Mouse (Mus musculus) left cerebral cortex, postnatal 25 days (tissue): ENCODE results near the gene Hcn4. TPM values are rescaled to one million over a fixed set of nuclear protein-coding genes. Genes with fewer than 3 reads are reported as not detected.

ENCODE experiments used
- DNase-seq, 2 experiments: peaks; one replicate each; pipeline ENCODE4 v3.0.0; 2022; ENCODE audit warnings: low spot score in 2 of 2, mixed read lengths in 1 of 2
- intact Hi-C: fragments of 180-260 bp; cut with DNase I; formaldehyde crosslinking; loops from one replicate; pipeline ENCODE4 v1.15.1; 2025
- total RNA-seq, 2 experiments: library from RNA; stranded (reverse); gene quantifications; 2 replicates each; pipeline ENCODE4 v1.2.3; 2021

Hcn4 gene
- total RNA-seq, 2 experiments from 2014 or later = 7.2 to 7.8 TPM

GRCm38 (mm10) chr9:58902869-58903585 lies 79.8 kb downstream of the Hcn4 start:
- intact Hi-C loops = loop anchor here (5.0 kb wide), 2 partner anchors 369 to 389 kb away; partner anchors contain the start of gene Adpgk
- DNase-seq = peak; percentile 50 to 59

Other genes with a start within 250 kb of the Hcn4 start
- 1,000 to 10,000 TPM; 1,057 to 1,077 TPM for gene Nptn, start 241.2 kb upstream of the Hcn4 start, total RNA-seq
- not detected for gene Rec114, start 79.4 kb upstream of the Hcn4 start, total RNA-seq
- gene Neo1, start 213.0 kb downstream of the Hcn4 start, total RNA-seq = 10 to 100 TPM; 77.4 to 80.4 TPM